Mouse (Mus musculus): ENCODE results near the gene a. TPM values are rescaled to one million over a fixed set of nuclear protein-coding genes. Genes with fewer than 3 reads are reported as not detected.
"Not testable (repeated sequence)": the region's sequence is repeated elsewhere in the genome, so short reads cannot be mapped to it uniquely, and the experiment has no call there.

Gene a
- polyA plus RNA-seq, 1 experiment from 2014 or later, result 3.8 TPM

- Histone ChIP-seq H3K4me3 (replicated peaks; ENCODE audit: low read depth, low read length) (no peak overlapping the region), H3K36me3 (ENCODE audit: control insufficient read depth, insufficient read depth, low read length) (no peaks in the 10 kb centered on the region), H3K27me3 (ENCODE audit: control insufficient read depth, insufficient read depth, low read length) (no peaks in the 10 kb centered on the region), H3K4me2 (ENCODE audit: low read length) (no peak overlapping the region), H3K27ac (replicated peaks; ENCODE audit: low read depth, low read length) (no peak overlapping the region), H3K9me3 (ENCODE audit: control insufficient read depth, low read length) (no peaks in the 10 kb centered on the region), H3K4me1 (ENCODE audit: control insufficient read depth, insufficient read depth, low read length) (no peaks in the 10 kb centered on the region), H3K9ac (replicated peaks; ENCODE audit: low read length) (no peak overlapping the region)
- WGBS, result 96% methylated on average over 5 of the region's 5 CpGs
- DNase-seq (no peak), ATAC-seq (ENCODE audit: low FRiP score, low TSS enrichment) (no peak)
Measured at GRCm38 (mm10) chr2:154959486-154959885, 168.3 kb downstream of the a start.

- ATAC-seq (ENCODE audit: low FRiP score, low TSS enrichment), result no peak
- Histone ChIP-seq H3K9me3 (ENCODE audit: control insufficient read depth, low read length) (no peaks in the 10 kb centered on the region), H3K36me3 (ENCODE audit: control insufficient read depth, insufficient read depth, low read length) (no peaks in the 10 kb centered on the region), H3K4me1 (ENCODE audit: control insufficient read depth, insufficient read depth, low read length) (no peaks in the 10 kb centered on the region), H3K27me3 (ENCODE audit: control insufficient read depth, insufficient read depth, low read length) (no peaks in the 10 kb centered on the region), H3K4me2 (ENCODE audit: low read length) (no peak overlapping the region), H3K4me3 (replicated peaks; ENCODE audit: low read depth, low read length) (no peak overlapping the region), H3K9ac (replicated peaks; ENCODE audit: low read length) (no peak overlapping the region), H3K27ac (replicated peaks; ENCODE audit: low read depth, low read length) (no peak overlapping the region)
- DNase-seq, result no peak
- WGBS, result 90% methylated on average over 3 of the region's 3 CpGs
Measured at GRCm38 (mm10) chr2:154959909-154960308, 168.7 kb downstream of the a start.

GRCm38 (mm10) chr2:154963176-154963575 is 172.0 kb downstream of the a start:
- Histone ChIP-seq H3K4me3 (replicated peaks; ENCODE audit: low read depth, low read length) (no peak overlapping the region), H3K4me2 (ENCODE audit: low read length) (no peak overlapping the region), H3K9me3 (ENCODE audit: control insufficient read depth, low read length) (no peaks in the 10 kb centered on the region), H3K27ac (replicated peaks; ENCODE audit: low read depth, low read length) (no peak overlapping the region), H3K4me1 (ENCODE audit: control insufficient read depth, insufficient read depth, low read length) (no peaks in the 10 kb centered on the region), H3K9ac (replicated peaks; ENCODE audit: low read length) (no peak overlapping the region), H3K36me3 (ENCODE audit: control insufficient read depth, insufficient read depth, low read length) (no peaks in the 10 kb centered on the region), H3K27me3 (ENCODE audit: control insufficient read depth, insufficient read depth, low read length) (no peaks in the 10 kb centered on the region)
- DNase-seq, result peak; percentile 18
- no peak for ATAC-seq (ENCODE audit: low FRiP score, low TSS enrichment)
- 52% methylated on average over 5 of the region's 5 CpGs for WGBS

- not testable (repeated sequence) for H3K36me3 ChIP-seq (ENCODE audit: control insufficient read depth, insufficient read depth, low read length); ATAC-seq (ENCODE audit: low FRiP score, low TSS enrichment); H3K9ac ChIP-seq (replicated peaks; ENCODE audit: low read length); H3K4me1 ChIP-seq (ENCODE audit: control insufficient read depth, insufficient read depth, low read length); H3K4me3 ChIP-seq (replicated peaks; ENCODE audit: low read depth, low read length); H3K27ac ChIP-seq (replicated peaks; ENCODE audit: low read depth, low read length); H3K27me3 ChIP-seq (ENCODE audit: control insufficient read depth, insufficient read depth, low read length); H3K4me2 ChIP-seq (ENCODE audit: low read length); H3K9me3 ChIP-seq (ENCODE audit: control insufficient read depth, low read length)
- WGBS, result 73% methylated on average over 14 of the region's 14 CpGs
- peak; percentile 8 for DNase-seq
Measured at GRCm38 (mm10) chr2:154969740-154970397, 178.7 kb downstream of the a start.

GRCm38 (mm10) chr2:154971919-154972692 is 180.9 kb downstream of the a start:
- ATAC-seq (ENCODE audit: low FRiP score, low TSS enrichment), result no peak
- 76% methylated on average over 18 of the region's 18 CpGs for WGBS
- no peak overlapping the region for H3K9ac ChIP-seq (replicated peaks; ENCODE audit: low read length)
- H3K4me2 ChIP-seq (ENCODE audit: low read length), result no peak overlapping the region
- H3K27me3 ChIP-seq (ENCODE audit: control insufficient read depth, insufficient read depth, low read length), result no peaks in the 10 kb centered on the region
- H3K27ac ChIP-seq (replicated peaks; ENCODE audit: low read depth, low read length), result no peak overlapping the region
- no peak overlapping the region for H3K4me3 ChIP-seq (replicated peaks; ENCODE audit: low read depth, low read length)
- no peaks in the 10 kb centered on the region for H3K9me3 ChIP-seq (ENCODE audit: control insufficient read depth, low read length)
- H3K36me3 ChIP-seq (ENCODE audit: control insufficient read depth, insufficient read depth, low read length), result no peaks in the 10 kb centered on the region
- DNase-seq, result no peak
- no peaks in the 10 kb centered on the region for H3K4me1 ChIP-seq (ENCODE audit: control insufficient read depth, insufficient read depth, low read length)

- H3K9ac ChIP-seq (replicated peaks; ENCODE audit: low read length), result no peak overlapping the region
- no peak overlapping the region for H3K4me3 ChIP-seq (replicated peaks; ENCODE audit: low read depth, low read length)
- no peak overlapping the region for H3K27ac ChIP-seq (replicated peaks; ENCODE audit: low read depth, low read length)
- no peaks in the 10 kb centered on the region for H3K27me3 ChIP-seq (ENCODE audit: control insufficient read depth, insufficient read depth, low read length)
- no peak for DNase-seq
- ATAC-seq (ENCODE audit: low FRiP score, low TSS enrichment), result no peak
- H3K4me2 ChIP-seq (ENCODE audit: low read length), result no peak overlapping the region
- H3K9me3 ChIP-seq (ENCODE audit: control insufficient read depth, low read length), result no peaks in the 10 kb centered on the region
- 73% methylated on average over 5 of the region's 5 CpGs for whole genome bisulfite sequencing
- no peaks in the 10 kb centered on the region for H3K36me3 ChIP-seq (ENCODE audit: control insufficient read depth, insufficient read depth, low read length)
- no peaks in the 10 kb centered on the region for H3K4me1 ChIP-seq (ENCODE audit: control insufficient read depth, insufficient read depth, low read length)
Measured at GRCm38 (mm10) chr2:154972981-154973380, 181.8 kb downstream of the a start.

GRCm38 (mm10) chr2:154986609-154987008 is 195.4 kb downstream of the a start:
- 86% methylated on average over 1 of the region's 1 CpGs for WGBS
- H3K4me1 ChIP-seq (ENCODE audit: control insufficient read depth, insufficient read depth, low read length), result no peaks in the 10 kb centered on the region
- ATAC-seq (ENCODE audit: low FRiP score, low TSS enrichment), result no peak
- H3K4me3 ChIP-seq (replicated peaks; ENCODE audit: low read depth, low read length), result no peak overlapping the region
- no peak for DNase-seq
- no peaks in the 10 kb centered on the region for H3K36me3 ChIP-seq (ENCODE audit: control insufficient read depth, insufficient read depth, low read length)
- H3K9me3 ChIP-seq (ENCODE audit: control insufficient read depth, low read length), result no peaks in the 10 kb centered on the region
- H3K27ac ChIP-seq (replicated peaks; ENCODE audit: low read depth, low read length), result no peak overlapping the region
- H3K4me2 ChIP-seq (ENCODE audit: low read length), result no peak overlapping the region
- H3K9ac ChIP-seq (replicated peaks; ENCODE audit: low read length), result no peak overlapping the region
- no peaks in the 10 kb centered on the region for H3K27me3 ChIP-seq (ENCODE audit: control insufficient read depth, insufficient read depth, low read length)

- 87% methylated on average over 8 of the region's 8 CpGs for WGBS
- Histone ChIP-seq H3K4me1 (ENCODE audit: control insufficient read depth, insufficient read depth, low read length) (no peaks in the 10 kb centered on the region), H3K4me3 (replicated peaks; ENCODE audit: low read depth, low read length) (no peak overlapping the region), H3K9ac (replicated peaks; ENCODE audit: low read length) (no peak overlapping the region), H3K9me3 (ENCODE audit: control insufficient read depth, low read length) (no peaks in the 10 kb centered on the region), H3K27me3 (ENCODE audit: control insufficient read depth, insufficient read depth, low read length) (no peaks in the 10 kb centered on the region), H3K36me3 (ENCODE audit: control insufficient read depth, insufficient read depth, low read length) (no peaks in the 10 kb centered on the region), H3K27ac (replicated peaks; ENCODE audit: low read depth, low read length) (no peak overlapping the region), H3K4me2 (ENCODE audit: low read length) (no peak overlapping the region)
- no peak for ATAC-seq (ENCODE audit: low FRiP score, low TSS enrichment)
- no peak for DNase-seq
Measured at GRCm38 (mm10) chr2:154991411-154991810, 200.2 kb downstream of the a start.

- no peaks in the 10 kb centered on the region for H3K9me3 ChIP-seq (ENCODE audit: control insufficient read depth, low read length)
- no peaks in the 10 kb centered on the region for H3K27me3 ChIP-seq (ENCODE audit: control insufficient read depth, insufficient read depth, low read length)
- ATAC-seq (ENCODE audit: low FRiP score, low TSS enrichment) (no peak), DNase-seq (no peak)
- H3K4me1 ChIP-seq (ENCODE audit: control insufficient read depth, insufficient read depth, low read length), result no peaks in the 10 kb centered on the region
- H3K4me3 ChIP-seq (replicated peaks; ENCODE audit: low read depth, low read length), result no peak overlapping the region
- no peak overlapping the region for H3K27ac ChIP-seq (replicated peaks; ENCODE audit: low read depth, low read length)
- no peak overlapping the region for H3K9ac ChIP-seq (replicated peaks; ENCODE audit: low read length)
- no peaks in the 10 kb centered on the region for H3K36me3 ChIP-seq (ENCODE audit: control insufficient read depth, insufficient read depth, low read length)
- H3K4me2 ChIP-seq (ENCODE audit: low read length), result no peak overlapping the region
- 89% methylated on average over 5 of the region's 5 CpGs for WGBS
Measured at GRCm38 (mm10) chr2:154992083-154992482, 200.9 kb downstream of the a start.

All from midbrain, embryonic 14.5 days (tissue).